In the genomic region with DNA sequence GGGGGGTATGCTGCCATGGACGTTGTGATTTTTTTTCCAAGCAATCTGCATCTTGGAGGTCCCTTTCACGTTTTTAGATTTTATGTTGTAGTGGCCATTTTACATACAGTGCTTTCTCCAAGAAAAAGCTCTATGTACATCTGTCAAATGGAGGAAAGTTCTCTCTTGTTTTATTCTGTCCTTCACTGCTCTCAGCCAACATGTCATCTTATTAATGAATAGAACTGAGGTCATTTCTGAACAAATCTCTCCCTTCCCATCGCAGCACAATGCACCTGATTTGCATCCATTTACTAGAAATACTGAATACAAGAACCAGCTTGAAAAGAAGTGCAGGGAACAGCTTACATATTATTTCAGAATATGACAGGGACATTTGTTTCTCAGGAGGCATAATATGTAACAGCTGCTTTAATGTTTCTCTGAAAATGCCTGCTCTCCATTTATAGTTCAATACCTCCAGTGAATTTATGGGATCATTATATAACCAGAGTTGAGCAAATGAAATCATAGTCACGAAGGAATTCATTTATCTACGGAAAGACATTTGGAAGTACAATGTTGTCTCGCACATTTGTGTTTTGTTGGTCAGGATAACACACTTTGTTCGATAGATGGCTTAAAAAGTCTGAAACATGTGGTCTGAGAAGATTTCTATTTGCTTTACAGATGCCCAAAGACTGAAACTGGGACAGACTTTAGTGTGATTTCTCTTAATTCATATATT, we compare ENCODE assay signal across 12 mouse cellular contexts.
DNase-seq lines count a peak whose midpoint lies in the region; ATAC-seq and TF ChIP-seq lines count a peak whose summit lies in the region.
"Had no signal": no experiment of that assay in that cellular context is flagged by ENCODE, and none has a peak within 500 bp of the region (broad histone marks: within the 10 kb centered on the region; RNA-seq: fewer than 3 reads in every experiment).

No protein-coding gene starts in this region.

- H3K4me3 ChIP-seq in midbrain, embryonic 15.5 days = peak overlapping the region; percentile 43
- H3K4me3 ChIP-seq in intestine, embryonic 16.5 days (ENCODE audit: low read length) = no peak overlapping the region
- H3K4me3 ChIP-seq: erythroblast, embryonic 14.5 days; myocyte had no signal

- no peak for ATAC-seq in midbrain, embryonic 15.5 days (replicated peaks)
- no peak for ATAC-seq in intestine, embryonic 16.5 days

- WGBS in midbrain, embryonic 15.5 days = 16% methylated on average over 7 of the region's 7 CpGs
- WGBS in intestine, embryonic 16.5 days = 69% methylated on average over 7 of the region's 7 CpGs

- TF ChIP-seq POLR2A in brain, embryonic 14.5 days (IDR thresholded peaks at IDR 0.05; ENCODE audit: borderline replicate concordance, extremely low read depth, insufficient read depth, insufficient read length, poor library complexity, severe bottlenecking) = no peak

- DNase-seq in cerebellum, adult 8-10 months = peak; percentile 17
- no peak for DNase-seq in cerebellum, postnatal 10 days
- DNase-seq in brain, embryonic 14.5 days (ENCODE audit: low read depth) = peak; percentile 94
- DNase-seq in forelimb bud, embryonic 11.5 days (ENCODE audit: low read depth, low spot score) = peak; percentile 6
- no peak for DNase-seq in gastrocnemius, adult 18-20 months (ENCODE audit: low spot score)
- DNase-seq in lung, postnatal 4 days = no peak

- no peaks in the 10 kb centered on the region for H3K27me3 ChIP-seq in midbrain, embryonic 15.5 days (replicated peaks)
- no peaks in the 10 kb centered on the region for H3K27me3 ChIP-seq in intestine, embryonic 16.5 days (replicated peaks; ENCODE audit: control insufficient read depth, insufficient read depth, low read length)
- H3K27me3 ChIP-seq: heart, embryonic 15.5 days had no signal

- H3K36me3 ChIP-seq in midbrain, embryonic 15.5 days (replicated peaks) = no peaks in the 10 kb centered on the region
- H3K36me3 ChIP-seq in intestine, embryonic 16.5 days (ENCODE audit: control insufficient read depth, insufficient read depth, low read length) = no peaks in the 10 kb centered on the region
- H3K36me3 ChIP-seq: heart, embryonic 15.5 days had no signal

- H3K4me1 ChIP-seq in midbrain, embryonic 15.5 days = peaks cover 8% of the 10 kb centered on the region; the same call in 1 of the 2 replicates
- peaks cover 3% of the 10 kb centered on the region; the same call in 1 of the 2 replicates for H3K4me1 ChIP-seq in intestine, embryonic 16.5 days (ENCODE audit: control insufficient read depth, insufficient read depth, low read length)

- peak overlapping the region; percentile 98 for H3K27ac ChIP-seq in midbrain, embryonic 15.5 days
- no peak overlapping the region for H3K27ac ChIP-seq in intestine, embryonic 16.5 days (ENCODE audit: low read length)
- H3K27ac ChIP-seq: kidney, postnatal 0 days had no signal

- TF ChIP-seq CTCF in brain, embryonic 14.5 days (IDR thresholded peaks at IDR 0.05; ENCODE audit: borderline replicate concordance, extremely low read depth, insufficient read depth, insufficient read length) = no peak

- H3K4me2 ChIP-seq in midbrain, embryonic 15.5 days = peak overlapping the region; percentile 66
- no peak overlapping the region for H3K4me2 ChIP-seq in intestine, embryonic 16.5 days (ENCODE audit: low read depth, low read length)

- H3K9ac ChIP-seq in midbrain, embryonic 15.5 days = peak overlapping the region; percentile 69
- H3K9ac ChIP-seq in intestine, embryonic 16.5 days (ENCODE audit: low read depth, low read length) = no peak overlapping the region

- H3K9me3 ChIP-seq in midbrain, embryonic 15.5 days = no peaks in the 10 kb centered on the region
- no peaks in the 10 kb centered on the region for H3K9me3 ChIP-seq in intestine, embryonic 16.5 days (ENCODE audit: control insufficient read depth, low read length)
- H3K9me3 ChIP-seq: heart, embryonic 15.5 days had no signal

Comparison
In these comparisons a context has a peak if more than half of its experiments do, and no peak if none do; other contexts are left out.
1. DNase-seq: peak in cerebellum, adult 8-10 months (single experiment), brain, embryonic 14.5 days (single experiment) and forelimb bud, embryonic 11.5 days (single experiment); none in cerebellum, postnatal 10 days (0 of 2), gastrocnemius, adult 18-20 months (single experiment) and lung, postnatal 4 days (0 of 2).